Mouse (Mus musculus) CH12.LX (cell line): ENCODE results near the gene Ccdc130.

Experiments used
- BHLHE40 ChIP-seq: IDR thresholded peaks from 2 replicates; pipeline ENCODE4 v1.6.1; 2011; ENCODE audit warnings: mild to moderate bottlenecking, low read depth, low read length, improper control_type of control experiment
- CTCF ChIP-seq, 2 experiments: IDR thresholded peaks in 1 of 2; conservative IDR thresholded peaks in 1 of 2; 2 replicates each; pipeline ENCODE4 v1.5.1; 2011 to 2012; ENCODE audit warnings: low read depth in 2 of 2, low read length in 2 of 2, improper control_type of control experiment in 1 of 2, inconsistent platforms in 1 of 2, mild to moderate bottlenecking in 1 of 2, moderate library complexity in 1 of 2
- EP300 ChIP-seq: IDR thresholded peaks from 2 replicates; pipeline ENCODE4 v1.6.1; 2011; ENCODE audit warnings: low read length, improper control_type of control experiment
- GABPA ChIP-seq: IDR thresholded peaks from 2 replicates; pipeline ENCODE4 v1.6.1; 2012; ENCODE audit warnings: low read depth, low read length, improper control_type of control experiment, inconsistent platforms; ENCODE audit not compliant: insufficient replicate concordance
- HCFC1 ChIP-seq: IDR thresholded peaks from 2 replicates; pipeline ENCODE4 v1.6.1; 2012; ENCODE audit warnings: low read depth, mild to moderate bottlenecking, inconsistent platforms, low read length, improper control_type of control experiment
- MAFK ChIP-seq: IDR thresholded peaks from 2 replicates; pipeline ENCODE4 v1.6.1; 2011; ENCODE audit warnings: low read length, improper control_type of control experiment; ENCODE audit not compliant: insufficient replicate concordance
- MXI1 ChIP-seq: IDR thresholded peaks from 2 replicates; pipeline ENCODE4 v1.6.1; 2011; ENCODE audit warnings: mild to moderate bottlenecking, low read depth, low read length, improper control_type of control experiment
- POLR2A ChIP-seq: IDR thresholded peaks from 2 replicates; pipeline ENCODE4 v1.6.1; 2011; ENCODE audit warnings: low read depth, mild to moderate bottlenecking, improper control_type of control experiment, low read length
- TBP ChIP-seq: conservative IDR thresholded peaks from 2 replicates; pipeline ENCODE4 v1.6.1; 2011; ENCODE audit warnings: low read depth, low read length, improper control_type of control experiment
- USF1 ChIP-seq: IDR thresholded peaks from 2 replicates; pipeline ENCODE4 v1.6.1; 2014; ENCODE audit warnings: low read depth, mild to moderate bottlenecking, inconsistent platforms, low read length, improper control_type of control experiment
- ZMIZ1 ChIP-seq: IDR thresholded peaks from 2 replicates; pipeline ENCODE4 v1.6.1; 2012; ENCODE audit warnings: low read depth, mild to moderate bottlenecking, inconsistent platforms, low read length, improper control_type of control experiment
- ZNF384 ChIP-seq: IDR thresholded peaks from 2 replicates; pipeline ENCODE4 v1.6.1; 2012; ENCODE audit warnings: low read depth, low read length, improper control_type of control experiment, inconsistent platforms

- TF ChIP-seq EP300 (no peak), ZMIZ1 (no peak), POLR2A (no peak), USF1 (no peak), CTCF (conservative IDR thresholded peaks at IDR 0.05 in 1 of 2, IDR thresholded peaks at IDR 0.05 in 1 of 2; ENCODE audit: low read depth in 2 of 2, low read length in 2 of 2) (no peak), ZNF384 (no peak), GABPA (no peak), MXI1 (no peak), BHLHE40 (no peak; the same call in 1 of the 2 replicates), HCFC1 (no peak), MAFK (0 out of 2 replicates have a peak, but pooled peaks have one; percentile 9), TBP (no peak)
Measured at GRCm38 (mm10) chr8:84235746-84236409, 34.3 kb downstream of the Ccdc130 start.
